ENCODE assay signal across 21 mouse cellular contexts in genomic region chr16:90753386-90753941, GRCm38 (mm10). TPM values are rescaled to one million over a fixed set of nuclear protein-coding genes. Genes with fewer than 3 reads are reported as not detected.
DNase-seq lines count a peak whose midpoint lies in the region; ATAC-seq lines count a peak whose summit lies in the region.
"Had no signal": no experiment of that assay in that cellular context is flagged by ENCODE, and none has a peak within 500 bp of the region (broad histone marks: within the 10 kb centered on the region; RNA-seq: fewer than 3 reads in every experiment).

No protein-coding gene starts in this region.

- 89% methylated on average over 13 of the region's 13 CpGs for WGBS in heart, embryonic 11.5 days (ENCODE audit: insufficient replicate concordance)

- intact Hi-C loops in heart, postnatal 10 days (cut with DNase I): no loop called here

- no peak for ATAC-seq in heart, embryonic 11.5 days (replicated peaks; ENCODE audit: insufficient number of reproducible peaks, low FRiP score, low TSS enrichment)
- ATAC-seq: CD4-positive, CD25-positive, alpha-beta regulatory T cell, adult 4 months; forebrain, embryonic 16.5 days; intestine, embryonic 16.5 days had no signal

- no peaks in the 10 kb centered on the region for H3K27me3 ChIP-seq in heart, embryonic 11.5 days (ENCODE audit: control insufficient read depth, insufficient read depth, low read length)
- H3K27me3 ChIP-seq: embryonic facial prominence, embryonic 12.5 days; forebrain, embryonic 12.5 days; heart, embryonic 12.5 days; hindbrain, embryonic 15.5 days had no signal

- no peaks in the 10 kb centered on the region for H3K9me3 ChIP-seq in heart, embryonic 11.5 days (replicated peaks; ENCODE audit: control insufficient read depth, low read length)
- H3K9me3 ChIP-seq: embryonic facial prominence, embryonic 12.5 days; forebrain, embryonic 12.5 days; heart, embryonic 12.5 days; hindbrain, embryonic 15.5 days had no signal

- H3K36me3 ChIP-seq in heart, embryonic 11.5 days (ENCODE audit: control insufficient read depth, insufficient read depth, low read length): peaks cover 9% of the 10 kb centered on the region

- peak; percentile 91 for DNase-seq in heart, adult 11 months
- DNase-seq in heart, postnatal 10 days: no peak
- DNase-seq in kidney, postnatal 14 days: peak; percentile 16
- no peak for DNase-seq in kidney, adult 18-20 months
- DNase-seq: adrenal gland, adult 2 months; B cell, adult 2 months; cerebellum, adult 11 months; cerebellum, adult 8-10 months; cerebellum, postnatal 14 days; gastrocnemius, postnatal 10 days; heart, adult 2 months; heart, postnatal 36 days had no signal

- no peak overlapping the region for H3K4me2 ChIP-seq in heart, embryonic 11.5 days
- H3K4me2 ChIP-seq: embryonic facial prominence, embryonic 12.5 days; forebrain, embryonic 12.5 days; heart, embryonic 12.5 days; hindbrain, embryonic 15.5 days had no signal

- H3K4me1 ChIP-seq in brown adipose tissue, adult 24 weeks (ENCODE audit: control insufficient read depth, insufficient read depth, insufficient read length, low read length): no peaks in the 10 kb centered on the region; the same call in none of the 2 replicates
- peaks cover 19% of the 10 kb centered on the region for H3K4me1 ChIP-seq in heart, embryonic 11.5 days (ENCODE audit: control insufficient read depth, insufficient read depth, low read length)
- H3K4me1 ChIP-seq: embryonic facial prominence, embryonic 12.5 days; forebrain, embryonic 12.5 days; hindbrain, embryonic 15.5 days had no signal

- H3K27ac ChIP-seq in brown adipose tissue, adult 24 weeks (replicated peaks; ENCODE audit: low read depth, low read length): peak overlapping the region; percentile 84
- no peak overlapping the region for H3K27ac ChIP-seq in heart, embryonic 11.5 days (ENCODE audit: low read depth, low read length)
- H3K27ac ChIP-seq: embryonic facial prominence, embryonic 12.5 days; forebrain, embryonic 12.5 days; heart, adult 2 months; hindbrain, embryonic 15.5 days had no signal

- peak overlapping the region; percentile 32 for H3K4me3 ChIP-seq in brown adipose tissue, adult 24 weeks (ENCODE audit: insufficient read depth, low read depth, low read length)
- H3K4me3 ChIP-seq in heart, embryonic 11.5 days (ENCODE audit: low read depth, low read length): no peak overlapping the region
- H3K4me3 ChIP-seq: embryonic facial prominence, embryonic 12.5 days; forebrain, embryonic 12.5 days; heart, adult 2 months; heart, embryonic 12.5 days; hindbrain, embryonic 15.5 days had no signal

- no peak overlapping the region for H3K9ac ChIP-seq in heart, embryonic 11.5 days (ENCODE audit: low read depth, low read length)
- H3K9ac ChIP-seq: embryonic facial prominence, embryonic 12.5 days; forebrain, embryonic 12.5 days; heart, embryonic 12.5 days; hindbrain, embryonic 15.5 days had no signal

RNA-seq across cellular contexts. Expression of gene Mrap, which starts 15.5 kb away (rescaled TPM):
- total RNA-seq in heart, postnatal 10 days (2021): 10 to 100 TPM; 21.5 to 27.5 TPM
- polyA plus RNA-seq in brown adipose tissue, adult 24 weeks (2012; ENCODE audit: insufficient read depth, insufficient read length, missing spikeins): 328 and 353 TPM in 2 replicates
- 31.3 and 36.3 TPM in 2 replicates for polyA plus RNA-seq in heart, embryonic 11.5 days (2014; fragmentation: Nextera tagmentation; extraction: Ambion mirVana)
- polyA plus RNA-seq: CD4-positive, CD25-positive, alpha-beta regulatory T cell, adult 4 months; forebrain, embryonic 12.5 days; forebrain, embryonic 16.5 days had no signal

RNA-seq across cellular contexts. Expression of gene Mis18a, which starts 26.3 kb away (rescaled TPM):
- total RNA-seq in heart, postnatal 10 days (2021): 1 to 10 TPM; 5.3 to 5.9 TPM
- 3.1 and 4.1 TPM in 2 replicates for polyA plus RNA-seq in brown adipose tissue, adult 24 weeks (2012; ENCODE audit: insufficient read depth, insufficient read length, missing spikeins)
- 45.6 and 46.2 TPM in 2 replicates for polyA plus RNA-seq in heart, embryonic 11.5 days (2014; fragmentation: Nextera tagmentation; extraction: Ambion mirVana)

RNA-seq across cellular contexts. Expression of gene Urb1, which starts 56.7 kb away (rescaled TPM):
- 10 to 100 TPM; 10.8 to 11.3 TPM for total RNA-seq in heart, postnatal 10 days (2021)
- 6.2 and 7.5 TPM in 2 replicates for polyA plus RNA-seq in brown adipose tissue, adult 24 weeks (2012; ENCODE audit: insufficient read depth, insufficient read length, missing spikeins)
- polyA plus RNA-seq in heart, embryonic 11.5 days (2014; fragmentation: Nextera tagmentation; extraction: Ambion mirVana): 7.0 and 9.9 TPM in 2 replicates

Comparison
In these comparisons a context has a peak if more than half of its experiments do, and no peak if none do; other contexts are left out.
1. DNase-seq: peak in heart, adult 11 months (single experiment) and kidney, postnatal 14 days (single experiment); none in heart, postnatal 10 days (0 of 2) and kidney, adult 18-20 months (single experiment).